Mouse (Mus musculus) heart, postnatal 36 days (tissue): ENCODE results near the gene Btbd3. TPM values are rescaled to one million over a fixed set of nuclear protein-coding genes. Genes with fewer than 3 reads are reported as not detected.
"Not testable (repeated sequence)": the region's sequence is repeated elsewhere in the genome, so short reads cannot be mapped to it uniquely, and the experiment has no call there.

Source experiments
- DNase-seq, 2 experiments: peaks; one replicate each; pipeline ENCODE4 v3.0.0; 2021 to 2022
- intact Hi-C: fragments of 180-260 bp; cut with DNase I; formaldehyde crosslinking; loops from one replicate; pipeline ENCODE4 v1.15.1; 2025
- total RNA-seq, 2 experiments: library from RNA; stranded (reverse); gene quantifications; 2 replicates each; pipeline ENCODE4 v1.2.3; 2021

Gene Btbd3
- total RNA-seq, 2 experiments from 2014 or later = 13.8 to 17.0 TPM

DNA sequence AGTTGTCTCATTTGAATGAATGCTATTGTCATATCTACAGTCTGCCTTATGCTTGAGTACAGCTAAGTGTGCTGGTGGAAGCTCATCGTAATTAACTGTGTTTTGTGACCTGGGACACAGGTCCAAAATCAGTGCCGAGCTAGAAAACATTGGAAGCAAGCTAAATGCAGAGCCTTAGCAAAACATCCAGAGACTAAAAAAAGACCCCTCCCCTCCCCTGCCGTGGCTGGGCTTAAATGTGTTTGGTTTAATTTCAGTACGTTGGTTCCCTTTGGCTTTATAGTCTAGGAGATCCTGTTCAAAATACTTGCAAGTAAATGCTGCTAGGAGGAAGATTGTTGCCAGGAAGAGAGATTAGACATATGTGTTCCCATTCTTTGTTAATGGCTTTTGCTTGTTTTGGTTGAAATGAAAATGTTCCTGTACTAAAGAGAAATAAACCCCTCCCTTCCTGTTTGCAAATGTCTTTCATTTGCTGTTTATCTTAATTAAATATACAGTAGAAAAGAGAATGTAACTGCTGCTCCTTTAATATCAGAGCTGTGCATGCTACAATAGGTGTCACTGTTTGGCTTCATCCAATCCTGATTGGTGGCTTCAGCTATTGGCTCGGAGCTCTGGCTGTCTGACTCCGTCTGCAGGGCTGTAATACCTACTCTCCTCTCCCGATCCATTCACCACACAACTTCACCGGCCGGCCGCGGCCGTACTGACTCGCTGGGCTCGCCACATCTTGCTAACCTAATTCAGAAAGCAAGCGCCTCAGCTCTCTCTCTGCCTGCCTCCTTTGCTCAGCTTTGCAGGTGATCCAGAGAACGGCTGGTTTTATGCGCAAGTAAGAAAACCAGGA is 21.7 kb downstream of the Btbd3 start:
- peak; percentile 70 to 73 for DNase-seq
- intact Hi-C loops = loop anchor here (1.0 to 10.0 kb wide), 4 partner anchors 17 to 1163 kb away; partner anchors contain the start of genes Btbd3 and Jag1

DNA sequence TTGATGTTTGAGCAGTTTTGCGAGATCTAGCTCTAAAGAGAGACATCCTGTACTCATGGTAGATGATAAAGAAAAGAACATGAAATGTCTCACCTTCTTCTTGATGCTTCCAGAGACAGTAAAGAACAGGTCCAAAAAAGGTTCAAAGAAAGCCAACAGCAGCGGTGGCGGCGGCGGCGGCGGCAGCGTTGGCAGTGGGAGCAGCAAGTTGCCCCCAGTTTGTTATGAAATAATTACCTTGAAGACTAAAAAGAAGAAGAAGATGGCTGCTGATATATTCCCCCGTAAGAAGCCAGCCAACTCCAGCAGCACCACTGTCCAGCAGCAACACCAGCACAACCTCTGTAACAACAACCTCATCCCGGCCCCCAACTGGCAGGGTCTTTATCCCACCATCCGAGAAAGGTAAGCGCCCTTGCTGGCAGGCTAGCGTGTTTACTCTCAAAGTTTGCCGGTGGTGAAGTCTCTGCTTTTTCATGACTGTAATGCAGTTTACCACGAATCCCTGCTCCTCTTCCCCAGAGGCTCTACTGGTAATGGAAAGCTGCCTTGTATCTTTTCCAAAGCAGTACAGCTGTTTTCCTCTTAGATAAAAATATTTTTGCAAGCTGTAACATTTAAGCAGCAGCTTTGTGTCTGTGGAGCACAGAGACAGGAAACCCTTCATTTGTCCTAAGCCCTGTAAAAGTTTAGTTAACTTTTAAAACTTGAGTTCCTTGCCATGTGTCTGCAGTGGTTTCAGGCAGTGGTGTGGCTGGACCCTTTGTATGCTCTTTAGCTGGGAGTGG is 22.7 kb downstream of the Btbd3 start:
- intact Hi-C loops = loop anchor here (2.0 to 10.0 kb wide), 3 partner anchors 22 to 1164 kb away; partner anchors contain the start of genes Btbd3 and Jag1
- peak; percentile 39 to 53 for DNase-seq

DNA sequence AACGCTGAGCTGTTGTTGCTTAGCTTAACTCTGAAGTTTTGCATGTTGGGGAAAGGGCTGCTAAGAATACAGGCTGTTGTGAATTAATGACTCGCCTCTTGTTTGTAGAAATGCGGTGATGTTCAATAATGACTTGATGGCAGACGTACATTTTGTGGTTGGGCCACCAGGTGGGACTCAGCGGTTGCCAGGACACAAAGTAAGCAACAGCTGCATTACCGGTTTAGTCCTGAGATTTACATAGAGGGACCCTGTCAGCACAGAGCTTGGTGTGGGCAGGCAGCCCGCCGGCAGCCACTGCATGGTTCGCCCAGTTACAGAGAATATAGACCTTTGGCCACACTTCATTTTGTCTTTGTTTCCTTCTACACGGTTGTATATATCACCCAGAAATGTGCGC is 23.3 kb downstream of the Btbd3 start:
- DNase-seq = peak in 1 of 2 experiments; percentile 40
- intact Hi-C loops = loop anchor here (2.0 to 10.0 kb wide), 7 partner anchors 23 to 1165 kb away; partner anchors contain the start of genes Btbd3 and Jag1

DNA sequence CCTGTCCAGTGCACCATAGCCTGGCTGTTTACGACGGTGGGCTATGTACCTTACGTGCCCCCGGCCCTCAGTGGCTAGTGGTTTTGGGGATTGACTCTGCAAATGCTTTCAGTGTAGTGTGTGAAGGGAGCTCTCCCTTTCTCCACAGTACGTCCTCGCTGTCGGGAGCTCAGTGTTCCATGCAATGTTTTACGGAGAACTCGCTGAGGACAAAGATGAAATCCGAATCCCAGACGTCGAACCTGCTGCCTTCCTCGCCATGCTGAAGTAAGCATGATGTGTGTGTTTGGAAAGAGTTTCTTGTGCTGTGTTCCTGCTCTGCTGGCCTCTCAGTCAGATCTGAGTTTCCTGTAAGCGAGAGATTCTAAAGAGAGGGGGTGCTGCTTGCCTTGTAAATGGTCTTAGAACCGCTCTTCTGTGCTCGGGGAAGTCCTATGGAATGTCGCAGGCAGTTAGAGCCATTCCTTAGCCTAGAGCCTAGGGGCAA is 23.9 kb downstream of the Btbd3 start:
- intact Hi-C loops = loop anchor here (2.0 to 10.0 kb wide), 4 partner anchors 33 to 247 kb away; no protein-coding TSS in a partner anchor
- peak in 1 of 2 experiments; percentile 41 for DNase-seq

DNA sequence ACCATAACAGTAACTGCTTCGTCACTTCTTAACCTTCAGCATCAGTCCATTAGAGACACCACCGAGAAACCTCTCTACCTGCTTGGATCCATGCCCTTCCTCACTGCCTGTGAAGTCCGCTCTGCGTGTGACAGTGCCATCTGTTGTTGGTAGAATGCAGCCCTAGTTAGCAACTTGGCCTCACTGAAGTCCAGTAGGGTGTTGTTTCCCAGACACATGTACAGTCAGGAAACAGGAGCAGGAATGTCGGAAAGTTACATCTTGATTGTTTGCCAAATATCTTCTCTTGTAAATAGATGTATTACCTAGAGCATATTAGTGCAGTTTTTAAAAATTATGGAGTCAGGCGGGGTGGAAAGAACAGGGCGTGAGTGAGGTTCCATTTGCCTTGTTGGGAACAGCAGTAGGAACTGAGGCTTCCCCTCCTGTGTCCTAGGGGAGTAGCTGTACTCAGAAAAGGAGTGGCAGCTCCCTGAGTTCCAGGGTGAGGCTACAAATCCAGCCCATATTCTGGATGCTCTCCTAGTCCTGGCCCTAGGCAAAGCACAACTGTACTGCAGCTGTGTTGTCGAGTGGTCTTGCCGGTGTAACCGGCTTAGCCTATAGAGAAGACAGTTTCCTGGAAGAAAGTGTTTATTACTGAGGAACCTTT is 25.3 kb downstream of the Btbd3 start:
- DNase-seq = peak; percentile 52 to 62
- intact Hi-C loops = loop anchor here (2.0 to 10.0 kb wide), 4 partner anchors 34 to 249 kb away; no protein-coding TSS in a partner anchor

DNA sequence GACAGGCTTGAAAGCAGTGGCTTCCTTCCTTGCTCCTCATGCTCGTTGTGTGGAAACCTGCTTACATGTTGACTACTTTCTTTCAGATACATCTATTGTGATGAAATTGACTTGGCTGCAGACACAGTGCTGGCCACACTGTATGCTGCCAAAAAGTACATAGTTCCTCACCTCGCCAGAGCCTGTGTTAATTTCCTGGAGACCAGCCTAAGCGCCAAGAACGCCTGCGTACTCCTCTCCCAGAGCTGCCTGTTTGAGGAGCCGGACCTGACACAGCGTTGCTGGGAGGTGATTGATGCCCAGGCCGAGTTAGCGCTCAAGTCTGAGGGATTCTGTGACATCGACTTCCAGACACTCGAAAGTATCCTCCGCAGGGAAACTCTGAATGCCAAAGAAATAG is 27.0 kb downstream of the Btbd3 start:
- intact Hi-C loops = loop anchor here (5.0 to 10.0 kb wide), 3 partner anchors 36 to 149 kb away; no protein-coding TSS in a partner anchor

DNA sequence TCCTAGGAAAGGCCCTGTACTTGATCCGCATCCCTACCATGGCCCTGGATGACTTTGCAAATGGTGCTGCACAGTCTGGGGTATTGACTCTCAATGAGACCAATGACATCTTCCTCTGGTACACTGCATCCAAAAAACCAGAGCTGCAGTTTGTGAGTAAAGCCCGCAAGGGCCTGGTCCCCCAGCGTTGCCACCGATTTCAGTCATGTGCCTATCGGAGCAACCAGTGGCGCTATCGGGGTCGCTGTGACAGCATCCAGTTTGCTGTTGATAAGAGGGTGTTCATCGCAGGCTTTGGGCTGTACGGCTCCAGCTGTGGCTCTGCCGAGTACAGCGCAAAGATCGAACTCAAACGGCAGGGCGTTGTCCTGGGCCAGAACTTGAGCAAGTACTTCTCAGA is 27.5 kb downstream of the Btbd3 start:
- DNase-seq = no peak
- intact Hi-C loops = loop anchor here (5.0 to 10.0 kb wide), 3 partner anchors 37 to 148 kb away; no protein-coding TSS in a partner anchor

More for the DNA sequence above, 27.0 kb downstream of the Btbd3 start:
- DNase-seq = peak; percentile 36 to 40

DNA sequence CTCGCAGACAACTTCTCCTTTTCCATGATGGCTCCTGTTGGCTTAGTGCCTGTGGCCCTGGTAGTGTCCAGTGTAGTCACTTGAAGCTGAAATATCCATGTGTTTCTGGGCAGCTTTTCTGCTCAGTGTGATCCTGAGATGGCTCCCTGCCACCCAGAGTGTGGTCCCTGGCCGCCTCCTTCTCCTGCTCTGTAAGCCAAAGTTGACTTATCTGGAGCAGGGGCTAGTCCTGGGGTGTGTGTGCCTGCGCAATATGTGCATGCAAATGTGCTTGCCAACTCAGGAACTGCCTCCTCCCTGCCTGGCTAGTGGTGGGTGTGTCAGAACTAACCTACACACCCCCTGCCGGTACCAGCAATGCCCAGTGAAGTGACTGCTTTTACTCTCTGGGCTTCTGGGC is 29.4 kb downstream of the Btbd3 start:
- DNase-seq = no peak

DNA sequence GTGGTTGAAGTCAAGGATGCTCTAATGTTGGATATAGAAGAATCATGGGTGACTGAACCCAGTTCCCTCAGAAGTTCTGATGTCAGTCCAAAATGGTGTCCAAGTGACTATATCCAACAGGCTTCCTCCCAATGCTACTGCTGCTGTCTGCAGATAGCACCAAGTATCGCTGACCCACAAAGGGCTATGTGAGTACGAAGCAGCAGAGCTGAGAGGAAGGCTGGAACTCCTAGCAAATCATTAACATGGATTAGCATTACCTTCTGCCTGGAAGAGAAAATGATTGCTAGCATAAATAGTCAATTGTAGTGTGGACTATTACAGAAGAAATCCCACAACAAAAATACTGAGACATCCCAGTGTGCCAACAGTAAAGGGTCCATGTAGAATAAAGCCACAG is 33.8 kb downstream of the Btbd3 start:
- intact Hi-C loops = no loop called here
- no peak for DNase-seq

More for the DNA sequence above, 29.4 kb downstream of the Btbd3 start:
- intact Hi-C loops = loop anchor here (10.0 kb wide), 1 partner anchor 99 kb away; no protein-coding TSS in a partner anchor

DNA sequence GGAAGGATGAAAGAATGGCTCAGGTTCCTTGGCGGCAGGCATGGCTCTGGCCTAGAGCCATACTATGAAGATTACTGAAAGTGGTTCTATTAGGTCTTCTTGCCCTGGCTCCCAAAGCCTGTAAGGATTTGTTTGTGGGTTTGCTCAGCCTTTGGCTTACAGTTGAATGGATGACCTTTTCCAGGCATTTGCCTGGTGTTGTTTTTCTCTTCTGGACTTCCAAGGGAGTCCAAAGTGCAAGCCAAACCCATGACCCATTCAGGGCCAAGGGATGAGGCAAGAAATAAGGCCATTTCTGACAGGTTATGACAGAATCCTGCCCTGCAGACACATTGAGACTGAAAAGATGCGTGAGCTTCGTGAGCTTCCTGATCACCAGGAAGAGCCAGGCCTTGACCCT is 37.9 kb downstream of the Btbd3 start:
- intact Hi-C loops = no loop called here
- DNase-seq = no peak

DNA sequence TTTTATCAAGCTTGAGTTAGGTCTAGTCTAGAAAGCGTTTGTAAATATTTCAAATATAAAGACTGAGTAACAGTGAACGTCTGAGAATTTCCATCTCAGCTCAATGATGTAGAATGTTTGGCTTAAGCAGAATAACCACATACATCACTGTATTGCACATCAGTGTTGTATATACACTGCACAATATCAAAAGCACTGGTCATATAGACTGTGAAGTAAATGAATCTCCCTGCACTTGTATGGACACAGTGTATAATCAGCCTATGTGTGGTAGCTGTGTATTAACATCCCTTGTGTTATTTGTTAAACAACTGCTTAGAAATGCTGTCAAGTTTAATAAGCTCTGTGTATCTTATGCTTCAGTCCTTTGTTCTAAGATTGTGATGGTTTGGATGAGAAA is 49.9 kb downstream of the Btbd3 start:
- DNase-seq = no peak
- intact Hi-C loops = no loop called here

DNA sequence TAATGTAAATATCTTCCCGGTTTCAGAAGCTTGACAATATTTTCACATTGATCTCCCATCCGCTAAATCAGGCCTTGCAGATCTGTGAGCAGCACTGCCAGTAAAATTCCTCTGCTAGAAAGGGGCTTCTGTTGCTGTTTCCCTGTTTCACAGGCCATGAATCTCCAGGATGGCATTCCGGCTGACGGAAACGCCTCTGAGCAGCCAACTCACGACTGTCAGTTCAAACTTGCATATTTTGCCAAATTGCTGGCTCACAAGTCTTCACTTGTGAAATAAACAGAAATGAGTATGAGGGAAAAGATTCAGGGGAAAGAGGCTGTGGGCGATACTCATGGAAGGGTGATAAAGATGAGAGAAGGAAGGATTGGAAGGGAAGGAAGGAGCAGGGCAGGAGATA is 59.3 kb downstream of the Btbd3 start:
- DNase-seq = no peak
- intact Hi-C loops = no loop called here

DNA sequence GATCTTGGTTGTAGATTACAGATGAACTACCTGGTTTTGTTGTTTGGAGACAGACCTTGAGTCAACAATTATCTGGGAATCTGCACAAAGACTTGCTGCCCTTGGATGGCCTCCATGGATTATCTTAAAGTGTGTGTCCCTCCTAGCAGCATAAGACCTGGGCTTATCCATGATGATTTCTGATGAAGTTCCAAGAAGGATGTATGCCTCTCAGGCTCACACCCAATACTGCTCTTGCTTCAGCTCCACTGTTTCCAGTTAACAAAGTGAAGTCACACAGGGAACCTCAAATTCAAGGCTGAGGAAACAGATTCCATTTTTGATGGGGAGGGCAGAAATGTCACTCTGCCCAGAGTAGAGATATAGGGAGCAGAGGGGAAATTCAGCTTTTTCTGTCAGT is 64.0 kb downstream of the Btbd3 start:
- intact Hi-C loops = no loop called here
- DNase-seq = no peak

DNA sequence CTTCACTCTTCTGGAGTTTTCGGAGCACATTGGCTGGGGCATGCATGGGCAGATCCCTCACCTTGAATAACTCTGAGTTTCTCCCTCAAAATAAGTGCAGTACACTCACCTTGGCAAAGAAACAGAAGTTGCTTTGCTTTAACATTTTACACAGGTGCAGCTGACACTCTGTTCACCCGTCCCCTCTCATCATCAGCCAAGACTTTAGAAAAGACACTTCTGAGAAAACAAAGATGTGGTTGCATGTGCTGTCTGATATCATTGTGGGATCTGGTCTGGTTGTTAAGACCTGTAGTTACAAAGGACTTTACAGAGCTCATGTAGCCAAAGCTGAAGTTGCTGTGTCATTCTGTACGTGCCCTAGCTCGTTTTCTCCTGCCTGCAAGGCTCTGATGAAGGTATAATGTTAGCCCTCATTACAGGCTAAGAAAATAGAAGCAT is 64.7 kb downstream of the Btbd3 start:
- DNase-seq = no peak
- intact Hi-C loops = no loop called here

DNA sequence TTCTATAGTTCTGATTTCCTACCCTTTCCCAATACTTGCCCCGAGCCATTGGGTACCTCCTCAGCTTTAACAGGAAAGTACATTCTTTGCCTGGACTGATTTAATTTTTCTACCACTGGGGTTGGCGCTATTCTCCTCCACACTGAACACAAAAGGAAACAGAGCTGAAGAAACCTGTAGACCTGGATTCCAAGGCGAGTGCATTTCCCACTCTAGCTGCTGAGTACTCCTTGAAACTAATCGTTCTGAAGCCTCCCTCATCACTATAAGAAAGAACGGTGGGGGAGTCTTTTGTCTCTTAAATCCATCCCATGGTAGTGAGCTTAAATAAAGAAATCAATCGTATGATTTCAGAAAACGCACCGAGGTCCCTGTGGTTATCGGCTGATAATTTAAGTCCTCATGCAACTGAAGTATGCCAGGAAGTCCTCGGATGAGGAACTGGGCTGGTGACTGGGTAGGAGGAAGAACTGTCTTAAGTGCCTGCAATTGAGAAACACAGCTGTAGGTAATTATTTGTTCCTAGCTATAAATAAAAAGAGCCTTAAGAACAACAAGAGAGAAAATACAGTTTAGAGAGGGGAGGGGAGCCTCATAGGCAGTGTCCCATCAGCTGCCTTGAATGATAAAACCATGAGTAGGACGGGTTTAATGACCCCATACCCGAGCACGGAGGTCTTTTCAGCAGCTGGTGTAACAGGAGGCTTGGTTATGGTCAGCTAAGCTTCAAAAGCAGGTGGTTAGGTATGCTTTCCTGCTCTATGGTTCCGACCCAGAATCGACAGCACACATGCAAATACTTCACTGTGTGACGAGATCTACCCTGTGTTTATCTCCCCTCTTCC is 66.1 kb downstream of the Btbd3 start:
- no peak for DNase-seq
- intact Hi-C loops = no loop called here

DNA sequence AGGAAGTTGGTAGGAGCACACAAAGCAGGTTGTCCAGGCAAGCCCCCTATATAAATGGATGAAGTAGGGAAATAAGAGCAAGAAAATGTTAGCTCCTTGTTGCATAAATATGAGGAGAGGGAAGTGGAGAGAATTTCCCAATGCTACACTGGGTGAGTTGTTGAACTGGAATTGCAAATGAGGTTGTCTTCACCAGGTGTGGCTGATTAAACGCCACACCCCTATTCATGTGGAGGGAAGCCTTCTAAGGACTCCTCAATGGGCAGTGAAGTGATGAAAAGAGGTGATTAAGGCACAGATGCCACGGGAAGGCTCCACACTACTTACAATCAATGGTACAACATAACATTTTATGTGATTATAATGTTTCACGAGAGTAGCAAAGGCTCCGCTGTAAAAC is 70.0 kb downstream of the Btbd3 start:
- intact Hi-C loops = no loop called here
- DNase-seq = no peak

DNA sequence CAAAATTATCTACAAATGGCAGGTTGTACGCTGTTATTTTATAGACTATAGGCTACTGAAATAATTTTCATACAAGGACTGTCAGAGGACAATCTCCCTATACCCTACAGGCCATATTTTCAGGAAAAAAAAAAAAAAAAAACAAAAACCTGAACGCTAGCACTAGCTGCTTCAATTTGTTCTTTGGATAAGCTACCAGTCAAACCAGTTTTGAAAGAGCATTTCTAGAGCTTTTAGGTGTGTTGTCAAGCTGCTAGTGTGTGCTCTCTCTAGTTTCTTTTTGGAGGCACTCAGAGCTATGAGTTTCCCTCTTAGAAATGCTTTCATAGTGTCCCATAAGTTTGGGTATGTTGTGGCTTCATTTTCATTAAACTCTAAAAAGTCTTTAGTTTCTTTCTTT is 77.8 kb downstream of the Btbd3 start:
- DNase-seq, intact Hi-C loops: not testable (repeated sequence)

DNA sequence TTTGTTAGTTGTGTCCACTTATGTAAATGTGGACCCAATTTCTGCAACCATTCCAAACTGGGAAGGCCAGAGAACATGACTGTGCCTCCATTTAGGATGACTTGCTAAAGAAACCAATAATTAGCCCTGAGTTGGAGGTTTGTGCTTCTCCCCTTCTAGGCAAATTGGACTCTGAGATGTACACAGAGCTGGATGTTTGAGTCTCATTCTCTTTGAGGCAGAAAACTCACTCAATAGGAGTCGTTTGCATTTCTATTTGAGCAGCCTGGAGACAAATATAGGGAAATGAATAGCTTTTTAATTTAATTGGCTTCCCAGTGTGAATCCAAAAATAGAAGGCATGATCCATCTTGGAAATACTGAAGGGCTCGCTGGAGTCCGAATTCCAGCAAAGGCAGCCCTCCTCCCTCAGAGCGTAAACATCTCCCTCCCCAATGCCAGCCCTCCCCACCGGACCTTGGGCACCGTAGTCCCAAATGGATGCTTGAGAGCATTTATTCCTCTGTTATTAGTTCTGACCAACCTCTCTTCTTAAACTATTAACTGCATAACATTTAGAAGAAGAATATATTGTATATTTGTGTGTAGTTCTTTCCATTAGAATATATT is 81.6 kb downstream of the Btbd3 start:
- intact Hi-C loops = no loop called here
- DNase-seq = no peak

DNA sequence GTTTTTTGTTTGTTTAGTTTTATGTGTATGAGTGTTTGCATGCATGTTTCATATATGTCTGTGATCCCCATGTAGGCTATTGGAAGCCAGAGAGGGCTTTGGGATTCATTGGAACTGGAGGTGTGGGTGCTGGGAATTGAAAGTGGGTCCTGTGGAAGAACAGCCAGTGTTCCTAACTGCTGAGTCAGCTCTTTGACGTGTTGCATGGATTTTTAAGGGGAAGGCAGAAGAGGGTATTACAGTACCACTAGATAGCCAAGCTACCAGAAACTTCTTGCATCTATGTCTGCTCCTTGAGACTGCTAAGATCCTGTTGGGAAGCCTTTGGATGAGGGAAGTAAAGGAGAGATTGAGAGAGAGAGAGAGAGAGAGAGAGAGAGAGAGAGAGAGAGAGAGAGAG is 82.2 kb downstream of the Btbd3 start:
- intact Hi-C loops = no loop called here
- DNase-seq = no peak
